Mouse (Mus musculus): ENCODE measurements around the gene Arrdc2. TPM values are rescaled to one million over a fixed set of nuclear protein-coding genes. Genes with fewer than 3 reads are reported as not detected.

The Arrdc2 gene
- total RNA-seq (2023) = 10 to 100 TPM; 16.6 to 20.4 TPM

DNA sequence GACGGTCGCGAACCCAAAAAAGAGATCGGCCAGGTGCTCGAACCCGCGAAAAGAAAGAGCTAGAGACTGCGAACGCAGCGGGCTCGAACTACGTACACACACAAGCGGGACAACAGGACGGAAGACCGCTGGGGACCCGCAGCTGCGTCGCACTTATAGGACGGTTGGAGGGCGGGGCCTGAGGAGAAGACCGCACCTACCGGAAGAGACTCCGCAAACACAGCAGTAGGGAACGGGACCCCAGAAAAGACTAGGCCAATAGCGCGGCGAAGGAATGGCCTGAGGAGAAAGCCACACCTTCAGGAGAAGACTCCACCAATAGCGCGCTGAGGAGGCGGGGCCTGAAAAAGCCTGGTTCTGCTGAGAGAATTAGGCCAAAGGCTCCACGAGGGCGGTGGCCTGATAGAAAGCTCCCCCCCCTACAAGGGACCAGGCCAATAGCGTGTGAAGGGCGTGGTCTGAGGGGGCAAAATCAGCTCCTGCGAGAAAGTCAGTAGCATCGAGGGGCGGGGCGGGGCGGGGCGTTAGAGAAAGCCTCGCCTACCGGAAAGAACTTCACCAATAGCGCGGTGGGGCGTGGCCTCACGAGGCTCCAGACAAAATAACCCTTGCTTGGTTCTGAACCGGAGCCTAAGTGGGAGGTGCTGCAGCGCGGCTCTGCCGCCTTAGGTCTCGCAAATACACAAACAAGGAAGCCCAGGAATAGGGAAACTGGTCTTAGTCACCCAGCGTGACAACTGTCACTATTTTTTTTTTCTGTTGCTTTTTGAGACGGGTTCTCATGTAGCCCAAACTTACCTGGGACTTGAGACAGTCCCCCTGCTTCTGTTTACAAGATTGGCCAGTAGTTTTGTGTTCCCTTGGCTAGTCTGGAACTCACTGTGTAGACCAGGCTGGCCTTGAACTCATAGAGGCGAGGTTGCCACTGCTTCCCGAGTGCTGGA is at the start of gene Arrdc2:
Arrdc2 (minus strand) TSS at position 313 of the 944 bp plus-strand sequence.

DNA sequence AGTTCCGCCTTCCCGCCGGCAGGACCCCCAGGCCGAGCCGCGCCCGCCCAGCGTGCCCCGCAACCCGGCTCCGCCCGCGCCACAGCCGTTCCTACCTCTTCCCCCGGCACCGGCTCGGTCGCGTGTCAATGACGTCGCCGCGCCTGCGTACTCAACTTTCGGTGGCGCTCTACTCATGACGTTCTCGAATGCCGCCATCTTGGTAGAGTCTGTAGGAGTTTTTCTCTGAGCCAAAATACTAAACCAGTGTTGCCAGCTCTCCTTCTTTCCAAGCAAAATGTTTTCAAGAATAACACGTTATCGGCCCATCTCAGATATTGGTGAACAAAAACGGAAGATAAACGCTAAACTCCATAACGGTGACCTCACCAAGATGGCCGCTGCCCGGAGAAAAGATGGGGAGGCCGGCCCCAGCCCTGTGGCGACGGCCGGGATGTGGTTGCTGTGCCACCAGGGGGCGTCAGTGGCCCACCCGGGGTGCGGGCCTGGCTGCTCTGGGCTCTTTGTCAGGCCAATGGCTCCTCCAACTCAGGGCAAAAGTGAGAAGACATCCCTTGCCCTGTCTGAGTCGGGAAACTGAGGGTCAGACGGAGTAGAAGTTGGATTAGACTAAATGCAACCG is 34.0 kb upstream of the Arrdc2 start, which contains the start of gene Ccdc124:
Ccdc124 (minus strand) TSS at position 572 of the 622 bp plus-strand sequence.

DNA sequence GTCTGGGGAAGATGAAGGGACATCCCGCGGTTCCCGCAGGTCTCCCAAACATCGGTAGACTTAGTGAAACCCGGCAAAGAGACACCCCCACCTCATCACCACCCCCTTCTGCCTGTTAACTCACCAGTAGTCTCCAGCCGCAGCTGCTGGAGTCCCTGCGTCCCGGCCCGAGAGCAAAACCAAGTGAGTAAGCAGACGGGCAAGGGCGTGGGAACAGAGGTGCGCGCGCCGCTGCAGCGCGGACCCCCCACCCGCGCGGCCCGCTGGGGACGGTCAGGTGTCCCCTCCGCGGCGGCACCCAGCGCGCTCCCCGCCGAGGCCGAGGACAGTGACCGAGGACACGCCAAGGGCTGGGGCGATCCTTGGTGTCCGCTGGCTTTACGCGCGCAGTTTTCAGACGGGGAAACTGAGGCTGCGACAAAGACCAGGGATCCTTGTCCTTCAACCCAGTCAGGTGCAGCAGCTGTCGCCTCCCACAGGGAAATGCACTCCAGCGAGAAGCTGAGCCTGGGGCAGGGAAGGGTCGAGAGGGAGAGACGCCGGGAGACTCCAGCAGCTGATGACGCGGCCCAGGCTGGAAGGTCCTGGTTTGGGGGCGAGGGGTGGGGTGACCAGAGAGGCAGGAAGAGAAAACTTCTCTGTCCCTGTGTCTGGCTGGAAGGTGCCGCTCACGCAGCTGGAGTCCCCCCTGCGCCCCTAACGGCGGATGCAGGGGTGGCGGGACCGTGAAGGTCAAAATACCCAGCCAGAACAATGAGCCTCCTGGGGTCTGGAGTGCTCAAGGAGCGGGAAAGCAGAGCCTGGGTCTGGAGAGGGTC is 23.5 kb upstream of the Arrdc2 start, which contains the start of gene Kcnn1:
Kcnn1 (minus strand) TSS at position 435 of the 818 bp plus-strand sequence.

DNA sequence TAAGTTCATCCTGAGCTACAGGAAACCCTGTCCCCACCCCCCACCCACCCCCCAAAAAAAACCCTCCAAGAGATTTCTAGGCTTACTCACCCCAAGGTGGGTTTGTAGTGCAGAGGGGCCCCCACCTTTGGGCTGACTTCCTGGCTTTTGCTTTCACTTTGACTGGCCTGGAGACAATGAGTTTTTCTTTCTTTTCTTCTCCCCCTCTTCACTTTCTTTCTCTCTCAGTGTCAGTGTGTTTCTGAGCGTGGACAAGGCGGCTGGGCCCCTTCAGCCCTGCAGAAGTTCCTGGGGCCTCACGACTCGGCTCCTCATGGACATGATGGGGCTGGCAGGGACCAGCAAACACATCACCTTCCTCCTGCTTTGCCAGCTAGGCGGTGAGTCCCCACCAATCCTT is 31.3 kb downstream of the Arrdc2 start, which contains the start of gene Il12rb1:
Il12rb1 (plus strand) TSS at position 211 of the 400 bp plus-strand sequence.

DNA sequence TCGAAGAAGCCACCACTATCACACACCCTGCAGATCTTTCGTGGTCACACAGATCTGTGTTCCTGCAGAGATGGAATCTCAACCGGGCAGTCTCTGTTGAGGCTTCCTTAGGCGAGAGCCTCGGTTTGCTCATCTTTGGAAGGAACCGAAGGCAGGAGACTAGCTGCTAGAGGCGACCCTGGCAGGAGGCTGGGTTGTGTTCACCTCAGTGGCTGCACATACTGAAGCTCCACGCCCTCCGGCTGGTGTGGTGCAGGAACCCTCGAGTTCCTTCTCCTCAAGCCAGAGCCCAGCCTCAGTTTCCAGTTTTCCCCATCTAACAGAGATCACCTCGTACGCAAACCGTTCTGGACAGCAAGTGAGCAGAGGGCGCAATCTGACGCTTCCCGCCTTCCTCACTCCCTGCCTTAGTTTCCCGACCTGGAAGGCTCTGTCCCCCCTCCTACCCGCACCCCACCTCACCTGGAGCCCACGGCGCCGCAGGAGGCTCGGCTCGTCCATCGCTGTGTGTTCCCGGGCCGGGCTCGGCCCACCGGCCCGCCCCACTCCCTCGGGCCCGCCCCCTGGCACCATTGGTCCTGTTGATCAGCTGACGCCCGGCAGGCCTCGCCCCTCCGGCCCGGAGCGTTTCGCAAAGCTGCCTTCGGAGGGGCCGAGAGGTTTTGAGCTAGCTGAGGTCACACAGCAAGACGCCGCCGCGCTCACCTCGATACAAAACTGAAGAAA is 34.9 kb downstream of the Arrdc2 start, which contains the start of gene Mast3:
Mast3 (minus strand) TSS at position 574 of the 726 bp plus-strand sequence.

Other genes starting within 250 kb of the Arrdc2 start
- gene Isyna1, start 245.3 kb downstream of the Arrdc2 start, total RNA-seq (2023) = 10 to 100 TPM; 29.5 to 40.1 TPM
- gene Ssbp4, start 230.8 kb downstream of the Arrdc2 start, total RNA-seq (2023) = 10 to 100 TPM; 60.1 to 77.7 TPM
- 10 to 100 TPM; 65.7 to 79.1 TPM for gene Lrrc25, start 223.6 kb downstream of the Arrdc2 start, total RNA-seq (2023)
- under 1 TPM; 0.49 to 0.90 TPM for gene Gdf15, start 207.3 kb downstream of the Arrdc2 start, total RNA-seq (2023)
- gene Pgpep1, start 179.3 kb downstream of the Arrdc2 start, total RNA-seq (2023) = 1 to 10 TPM; 3.6 to 5.1 TPM
- gene Lsm4, start 166.5 kb downstream of the Arrdc2 start, total RNA-seq (2023) = 10 to 100 TPM; 40.7 to 61.6 TPM
- gene Jund, start 140.8 kb downstream of the Arrdc2 start, total RNA-seq (2023) = 1,000 to 10,000 TPM in 1 of 2 experiments, 100 to 1,000 TPM in 1; 926 to 1,259 TPM
- 1 to 10 TPM; 7.5 to 9.1 TPM for gene Iqcn, start 136.3 kb downstream of the Arrdc2 start, total RNA-seq (2023)
- gene Gm3336, start 121.2 kb downstream of the Arrdc2 start, total RNA-seq (2023) = under 1 TPM in 1 of 2 experiments, not detected in 1; 0.64 TPM
- gene Pde4c, start 116.0 kb downstream of the Arrdc2 start, total RNA-seq (2023) = under 1 TPM; 0.31 to 0.50 TPM
- gene Rab3a, start 85.0 kb downstream of the Arrdc2 start, total RNA-seq (2023) = 1 to 10 TPM; 2.6 to 3.0 TPM
- 10 to 100 TPM; 20.1 to 25.7 TPM for gene Mpv17l2, start 78.8 kb downstream of the Arrdc2 start, total RNA-seq (2023)
- gene Pik3r2, start 63.0 kb downstream of the Arrdc2 start, total RNA-seq (2023) = 10 to 100 TPM; 18.6 to 20.8 TPM
- 100 to 1,000 TPM; 167 to 179 TPM for gene Mast3, start 34.7 kb downstream of the Arrdc2 start, total RNA-seq (2023)
- under 1 TPM; 0.42 to 0.57 TPM for gene Il12rb1, start 31.3 kb downstream of the Arrdc2 start, total RNA-seq (2023)
- not detected for gene Kcnn1, start 23.5 kb upstream of the Arrdc2 start, total RNA-seq (2023)
- gene Ccdc124, start 34.2 kb upstream of the Arrdc2 start, total RNA-seq (2023) = 10 to 100 TPM; 35.2 to 37.0 TPM
- gene Slc5a5, start 53.0 kb upstream of the Arrdc2 start, total RNA-seq (2023) = not detected
- 1,000 to 10,000 TPM; 1,354 to 1,486 TPM for gene Rpl18a, start 57.7 kb upstream of the Arrdc2 start, total RNA-seq (2023)
- gene Map1s, start 66.2 kb upstream of the Arrdc2 start, total RNA-seq (2023) = 10 to 100 TPM; 31.6 to 32.4 TPM

Measured in neutrophil, adult 83 days (primary cell).